Mouse (Mus musculus) midbrain, embryonic 14.5 days (tissue): ENCODE data around the gene Spata7. TPM values are rescaled to one million over a fixed set of nuclear protein-coding genes. Genes with fewer than 3 reads are reported as not detected.
"Not testable (repeated sequence)": the region's sequence is repeated elsewhere in the genome, so short reads cannot be mapped to it uniquely, and the experiment has no call there.

Source experiments
- ATAC-seq: fragments of 200-750 bp; cut with Nextera tagmentation; 2 replicates; pipeline ENCODE4 v1.8.0; 2017; ENCODE audit warnings: moderate number of reproducible peaks, moderate library complexity; ENCODE audit not compliant: low FRiP score, low TSS enrichment
- DNase-seq: peaks from one replicate; pipeline ENCODE4 v3.0.0-alpha.2; 2015
- H3K27ac ChIP-seq: fragments of 300-500 bp; sonication (generic); replicated peaks from 2 replicates; pipeline ENCODE4 v1.5.1; 2014; ENCODE audit warnings: mild to moderate bottlenecking, low read depth, low read length, moderate library complexity
- H3K27me3 ChIP-seq: fragments of 300-500 bp; sonication (generic); 2 replicates; pipeline ENCODE4 v1.6.1; 2014; ENCODE audit warnings: low read length, control low read depth, mixed read lengths; ENCODE audit not compliant: control insufficient read depth, insufficient read depth
- H3K36me3 ChIP-seq: fragments of 300-500 bp; sonication (generic); 2 replicates; pipeline ENCODE4 v1.6.1; 2014; ENCODE audit warnings: low read length, control low read depth; ENCODE audit not compliant: control insufficient read depth, insufficient read depth
- H3K4me1 ChIP-seq: fragments of 300-500 bp; sonication (generic); 2 replicates; pipeline ENCODE4 v1.6.1; 2014; ENCODE audit warnings: mild to moderate bottlenecking, antibody characterized with exemption, low read length, control low read depth; ENCODE audit not compliant: control insufficient read depth, insufficient read depth
- H3K4me2 ChIP-seq: fragments of 300-500 bp; sonication (generic); 2 replicates; pipeline ENCODE4 v1.6.1; 2014; ENCODE audit warnings: mild to moderate bottlenecking, low read length, moderate library complexity
- H3K4me3 ChIP-seq: fragments of 300-500 bp; sonication (generic); replicated peaks from 2 replicates; pipeline ENCODE4 v1.5.1; 2014; ENCODE audit warnings: low read depth, low read length
- H3K9ac ChIP-seq: fragments of 300-500 bp; sonication (generic); replicated peaks from 2 replicates; pipeline ENCODE4 v1.6.1; 2014; ENCODE audit warnings: mild to moderate bottlenecking, low read length, moderate library complexity
- H3K9me3 ChIP-seq: fragments of 300-500 bp; sonication (generic); 2 replicates; pipeline ENCODE4 v1.6.1; 2016; ENCODE audit warnings: low read length, control low read depth, mixed read lengths; ENCODE audit not compliant: control insufficient read depth
- WGBS: fragments of 180-500 bp; shearing (Covaris S2); extraction: QIAGEN DNeasy Blood & Tissue Kit; methylation state at CpG from one replicate; pipeline ENCODE4 v1.1.7; 2014; 5-methylcytosine and 5-hydroxymethylcytosine counted together
- polyA plus RNA-seq: library from polyadenylated mRNA; unstranded; fragments of >200 nt; fragmentation: Nextera tagmentation; extraction: Ambion mirVana; gene quantifications from 2 replicates; pipeline ENCODE4 v1.2.1, GENCODE M21; 2014

The Spata7 gene
- polyA plus RNA-seq, 1 experiment from 2014 or later: 29.4 TPM

DNA sequence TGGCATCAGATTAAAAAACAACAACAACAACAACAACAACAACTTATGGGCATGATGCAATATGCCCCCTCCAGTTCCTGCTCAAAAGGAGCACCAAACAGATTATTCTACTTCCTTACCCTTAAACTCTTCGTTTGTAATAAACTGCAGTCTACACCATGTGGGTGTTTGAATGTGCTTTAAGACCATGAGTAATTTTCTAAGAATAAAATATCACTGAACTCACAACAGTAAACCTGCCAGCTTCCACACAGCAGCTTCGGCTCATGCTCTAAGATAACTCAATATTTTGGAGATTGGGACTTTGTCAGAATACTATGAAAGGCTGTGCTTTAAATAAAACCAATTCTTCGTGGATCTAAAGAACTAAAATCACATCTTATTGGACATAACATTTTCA, 17.6 kb upstream of the Spata7 start:
- H3K9me3 ChIP-seq: no peaks in the 10 kb centered on the region
- H3K4me3 ChIP-seq: no peak overlapping the region
- H3K4me1 ChIP-seq: no peaks in the 10 kb centered on the region; the same call in 1 of the 2 replicates
- no peak overlapping the region for H3K27ac ChIP-seq
- H3K9ac ChIP-seq: no peak overlapping the region
- H3K36me3 ChIP-seq: no peaks in the 10 kb centered on the region
- no peak overlapping the region for H3K4me2 ChIP-seq
- 80% methylated on average over 3 of the region's 3 CpGs for WGBS
- no peak for DNase-seq
- no peak for ATAC-seq
- no peaks in the 10 kb centered on the region for H3K27me3 ChIP-seq

DNA sequence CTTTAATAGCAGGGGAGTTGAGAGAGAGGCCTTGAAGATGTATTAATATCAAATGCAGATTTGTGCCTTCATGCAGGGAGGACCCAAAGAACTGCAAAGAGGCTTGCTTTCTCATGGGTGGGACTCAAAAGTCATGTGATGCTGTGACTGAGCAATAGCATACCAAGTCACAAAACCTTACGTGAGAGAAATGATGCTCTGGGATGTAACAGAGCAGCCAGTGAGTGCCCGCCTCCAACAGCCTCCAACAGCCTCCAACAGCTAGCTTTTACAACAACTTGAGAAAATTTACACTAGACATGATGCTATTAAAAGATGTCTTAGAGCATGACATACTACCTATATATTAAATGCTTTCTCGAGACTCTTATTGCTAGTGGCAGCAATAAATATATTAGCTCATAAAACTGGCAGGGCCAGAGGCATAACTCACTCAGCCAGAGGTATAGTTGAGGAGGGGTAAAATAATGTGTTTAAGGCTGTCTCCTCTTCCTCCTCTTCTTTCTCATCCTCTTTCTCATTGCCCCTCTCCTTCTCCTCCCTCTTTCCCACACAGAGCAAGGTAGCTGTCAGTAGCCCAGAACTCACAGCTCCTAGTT, 12.9 kb upstream of the Spata7 start:
- H3K9ac ChIP-seq: no peak overlapping the region
- no peaks in the 10 kb centered on the region for H3K27me3 ChIP-seq
- H3K9me3 ChIP-seq: no peaks in the 10 kb centered on the region
- H3K4me1 ChIP-seq: no peaks in the 10 kb centered on the region; the same call in 1 of the 2 replicates
- H3K27ac ChIP-seq: no peak overlapping the region
- ATAC-seq (no peak), DNase-seq (no peak)
- no peak overlapping the region for H3K4me2 ChIP-seq
- no peaks in the 10 kb centered on the region for H3K36me3 ChIP-seq
- 85% methylated on average over 3 of the region's 3 CpGs for WGBS
- no peak overlapping the region for H3K4me3 ChIP-seq

DNA sequence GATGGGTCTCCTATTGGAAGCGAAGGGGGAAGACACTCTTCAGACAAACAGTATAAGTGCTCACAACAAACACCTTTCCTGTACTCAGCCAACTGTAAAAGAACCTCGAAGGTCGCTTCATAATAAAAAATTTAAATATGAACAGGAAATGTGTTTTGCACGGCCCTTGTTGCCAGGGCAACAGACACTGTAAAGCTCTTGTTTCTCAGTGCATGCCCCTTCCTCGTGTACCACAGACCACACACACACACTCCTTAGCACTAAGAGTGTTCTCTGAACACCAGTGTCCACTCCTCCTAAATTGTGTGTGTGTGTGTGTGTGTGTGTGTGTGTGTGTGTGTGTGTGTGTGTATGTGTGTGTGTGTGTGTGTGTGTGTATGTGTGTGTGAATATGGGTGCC, 12.2 kb upstream of the Spata7 start:
- Histone ChIP-seq H3K36me3 (no peaks in the 10 kb centered on the region), H3K9ac (no peak overlapping the region), H3K27ac (no peak overlapping the region), H3K4me3 (no peak overlapping the region), H3K4me2 (no peak overlapping the region), H3K4me1 (no peaks in the 10 kb centered on the region; the same call in 1 of the 2 replicates), H3K27me3 (no peaks in the 10 kb centered on the region), H3K9me3 (no peaks in the 10 kb centered on the region)
- WGBS: 39% methylated on average over 5 of the region's 5 CpGs
- no peak for ATAC-seq
- peak; percentile 49 for DNase-seq

DNA sequence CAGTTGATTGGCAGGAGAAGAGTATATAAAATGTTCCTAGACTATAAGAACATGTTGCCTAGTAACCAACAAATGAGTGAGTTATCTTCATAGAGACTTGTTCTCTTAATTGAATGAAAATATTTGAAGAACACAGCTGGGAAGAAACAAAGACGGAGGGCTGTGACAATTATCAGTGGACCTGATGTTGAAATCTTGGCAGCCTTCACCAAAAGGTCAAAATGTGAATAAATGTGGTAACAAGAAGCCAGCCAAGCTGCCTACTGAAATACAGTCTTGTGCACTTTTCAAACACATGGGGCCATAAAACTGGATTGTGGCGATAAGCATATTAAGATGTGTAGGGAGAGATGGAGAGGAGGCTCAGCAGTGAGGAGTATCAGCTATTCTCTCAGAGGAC, 8.5 kb upstream of the Spata7 start:
- no peak for DNase-seq
- Histone ChIP-seq H3K36me3 (no peaks in the 10 kb centered on the region), H3K27me3 (no peaks in the 10 kb centered on the region), H3K4me2 (no peak overlapping the region), H3K9ac (no peak overlapping the region), H3K4me1 (no peaks in the 10 kb centered on the region; the same call in 1 of the 2 replicates), H3K27ac (no peak overlapping the region), H3K4me3 (no peak overlapping the region), H3K9me3 (no peaks in the 10 kb centered on the region)
- ATAC-seq: no peak
- 60% methylated on average over 2 of the region's 2 CpGs for WGBS

DNA sequence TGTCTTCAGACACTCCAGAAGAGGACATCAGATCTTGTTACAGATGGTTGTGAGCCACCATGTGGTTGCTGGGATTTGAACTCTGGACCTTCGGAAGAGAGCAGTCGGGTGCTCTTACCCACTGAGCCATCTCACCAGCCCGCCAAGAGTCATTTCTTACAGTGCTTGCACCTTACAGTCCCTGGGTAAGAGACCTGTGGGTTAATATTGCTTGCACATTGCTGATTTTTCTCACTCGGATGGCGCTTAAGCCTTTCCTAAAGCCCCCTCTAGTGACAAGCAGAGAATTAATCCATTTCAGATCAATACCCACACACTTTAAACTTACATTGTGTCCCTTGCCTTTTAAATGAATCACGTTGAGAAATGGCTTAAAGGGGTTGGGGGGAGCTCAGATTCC, 7.0 kb upstream of the Spata7 start:
- DNase-seq: peak; percentile 81
- ATAC-seq: not testable (repeated sequence)

DNA sequence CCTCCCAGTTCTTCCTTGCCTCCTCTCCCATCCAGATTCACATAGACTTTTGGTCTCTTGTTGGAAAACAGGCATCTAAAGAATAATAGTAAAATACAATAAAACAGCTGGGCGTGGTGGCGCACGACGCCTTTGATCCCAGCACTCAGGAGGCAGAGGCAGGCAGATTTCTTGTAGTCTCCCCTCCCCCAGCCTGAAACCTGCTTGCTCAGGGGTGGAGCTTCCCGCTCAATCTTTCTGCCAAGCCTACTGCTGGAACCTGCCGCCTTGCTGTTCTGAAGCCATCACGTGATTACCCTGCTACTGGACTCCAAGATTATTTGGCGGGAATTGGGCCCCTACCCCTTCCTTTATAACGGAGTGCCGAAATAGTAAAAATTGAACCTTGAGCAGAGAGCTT, 4.7 kb upstream of the Spata7 start:
- H3K4me1 ChIP-seq, ATAC-seq, H3K36me3 ChIP-seq, H3K4me2 ChIP-seq, H3K27ac ChIP-seq, H3K9me3 ChIP-seq, H3K4me3 ChIP-seq, DNase-seq, H3K27me3 ChIP-seq, H3K9ac ChIP-seq: not testable (repeated sequence)
- WGBS: 92% methylated on average over 10 of the region's 10 CpGs

More for the DNA sequence above, 7.0 kb upstream of the Spata7 start:
- 36% methylated on average over 6 of the region's 6 CpGs for WGBS
- H3K27ac ChIP-seq, H3K36me3 ChIP-seq, H3K4me1 ChIP-seq, H3K9ac ChIP-seq, H3K27me3 ChIP-seq, H3K4me2 ChIP-seq, H3K4me3 ChIP-seq, H3K9me3 ChIP-seq: not testable (repeated sequence)

DNA sequence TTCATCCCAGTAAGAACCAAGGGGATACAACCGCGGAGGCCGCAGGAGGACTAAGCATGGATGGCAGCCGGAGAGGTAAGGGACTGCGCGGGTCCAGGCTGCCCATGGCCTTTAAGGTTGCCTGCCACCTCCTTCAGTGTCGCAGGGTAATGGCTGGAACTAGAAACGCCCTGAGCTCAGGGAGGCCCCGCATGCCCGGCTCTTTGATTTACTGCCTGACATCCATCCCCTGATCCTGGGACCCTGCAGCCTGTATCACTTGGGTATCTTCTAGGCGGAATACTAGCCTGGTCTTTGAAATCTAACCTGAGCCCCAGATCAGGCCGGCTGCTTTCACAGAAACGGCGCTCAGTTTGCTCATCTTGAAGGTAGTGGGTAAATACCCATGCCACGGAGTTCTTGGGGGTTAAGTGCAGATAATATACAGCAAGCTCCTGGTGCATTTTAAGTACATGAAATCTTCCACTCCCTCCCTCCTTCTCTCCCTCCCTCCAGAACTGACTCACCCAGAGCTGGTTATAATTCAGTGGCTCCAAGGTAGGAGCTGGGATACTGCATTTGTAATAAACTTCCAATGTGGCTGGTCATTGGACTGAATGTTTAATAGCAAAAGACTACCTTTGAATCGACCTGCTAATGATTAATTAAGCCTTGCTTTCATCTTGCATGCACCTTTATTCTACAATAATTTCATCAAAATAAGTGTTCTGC, 458 bp downstream of the Spata7 start:
- Histone ChIP-seq H3K27ac (peak overlapping the region; percentile 78), H3K27me3 (no peaks in the 10 kb centered on the region), H3K9me3 (no peaks in the 10 kb centered on the region), H3K9ac (peak overlapping the region; percentile 77), H3K4me1 (0 out of 2 replicates have a peak, but pooled peaks cover 2% of the 10 kb centered on the region), H3K4me3 (peak overlapping the region; percentile 81), H3K36me3 (peaks cover 7% of the 10 kb centered on the region; the same call in 1 of the 2 replicates), H3K4me2 (peak overlapping the region; percentile 62)
- no peak for DNase-seq
- ATAC-seq: peak; percentile 87
- WGBS: 2% methylated on average over 16 of the region's 16 CpGs

DNA sequence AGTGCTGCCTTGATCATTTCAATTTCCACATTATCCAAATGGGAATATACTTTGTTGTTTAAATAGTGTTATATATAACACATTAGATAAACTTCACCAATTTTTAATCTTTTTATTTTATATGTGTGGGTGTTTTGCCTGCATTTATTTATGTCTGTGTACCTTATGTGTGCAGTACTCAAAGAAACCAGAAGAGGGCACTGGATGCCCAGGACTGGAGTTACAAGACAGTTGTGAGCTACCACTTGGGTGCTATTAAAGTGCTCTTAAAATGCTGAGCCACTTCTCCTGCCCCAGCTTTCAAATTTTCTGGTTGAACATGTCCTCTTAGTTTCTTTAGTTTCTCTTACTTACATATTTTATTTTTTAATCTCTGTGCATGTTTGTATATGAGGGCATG, 16.9 kb downstream of the Spata7 start:
- H3K27ac ChIP-seq: no peak overlapping the region
- H3K9me3 ChIP-seq: no peaks in the 10 kb centered on the region
- H3K4me3 ChIP-seq: no peak overlapping the region
- peaks cover 20% of the 10 kb centered on the region for H3K36me3 ChIP-seq
- no peaks in the 10 kb centered on the region for H3K4me1 ChIP-seq
- DNase-seq: no peak
- H3K4me2 ChIP-seq: no peak overlapping the region
- H3K27me3 ChIP-seq: no peaks in the 10 kb centered on the region
- H3K9ac ChIP-seq: no peak overlapping the region
- no peak for ATAC-seq

DNA sequence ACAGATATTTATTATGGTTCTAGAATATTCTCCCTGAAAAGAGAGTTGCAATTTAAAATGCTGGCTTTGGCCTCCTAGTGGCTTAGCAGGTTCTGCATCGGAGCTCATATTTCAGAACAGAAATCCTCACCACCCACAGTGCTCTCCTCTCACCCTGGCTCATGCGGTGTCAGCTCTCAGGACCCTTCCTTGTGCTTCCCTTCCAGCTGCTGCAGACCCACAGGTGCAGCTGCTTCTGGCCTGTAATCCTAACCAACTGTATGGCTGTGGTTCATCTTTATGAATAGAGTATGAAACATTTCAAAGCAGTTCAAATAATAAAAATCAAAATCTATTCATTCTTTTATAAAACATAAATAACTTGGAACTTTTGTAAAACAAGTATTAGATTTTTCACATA, 28.9 kb downstream of the Spata7 start:
- no peak for DNase-seq
- Histone ChIP-seq H3K9me3 (0 out of 2 replicates have a peak, but pooled peaks cover 2% of the 10 kb centered on the region), H3K4me3 (no peak overlapping the region), H3K27ac (no peak overlapping the region), H3K4me1 (no peaks in the 10 kb centered on the region), H3K36me3 (peaks cover 27% of the 10 kb centered on the region), H3K9ac (no peak overlapping the region), H3K27me3 (no peaks in the 10 kb centered on the region), H3K4me2 (no peak overlapping the region)
- no peak for ATAC-seq
- WGBS: 69% methylated on average over 2 of the region's 2 CpGs
